Comparison of ENCODE assay signal across 8 mouse cellular contexts in the genomic region with DNA sequence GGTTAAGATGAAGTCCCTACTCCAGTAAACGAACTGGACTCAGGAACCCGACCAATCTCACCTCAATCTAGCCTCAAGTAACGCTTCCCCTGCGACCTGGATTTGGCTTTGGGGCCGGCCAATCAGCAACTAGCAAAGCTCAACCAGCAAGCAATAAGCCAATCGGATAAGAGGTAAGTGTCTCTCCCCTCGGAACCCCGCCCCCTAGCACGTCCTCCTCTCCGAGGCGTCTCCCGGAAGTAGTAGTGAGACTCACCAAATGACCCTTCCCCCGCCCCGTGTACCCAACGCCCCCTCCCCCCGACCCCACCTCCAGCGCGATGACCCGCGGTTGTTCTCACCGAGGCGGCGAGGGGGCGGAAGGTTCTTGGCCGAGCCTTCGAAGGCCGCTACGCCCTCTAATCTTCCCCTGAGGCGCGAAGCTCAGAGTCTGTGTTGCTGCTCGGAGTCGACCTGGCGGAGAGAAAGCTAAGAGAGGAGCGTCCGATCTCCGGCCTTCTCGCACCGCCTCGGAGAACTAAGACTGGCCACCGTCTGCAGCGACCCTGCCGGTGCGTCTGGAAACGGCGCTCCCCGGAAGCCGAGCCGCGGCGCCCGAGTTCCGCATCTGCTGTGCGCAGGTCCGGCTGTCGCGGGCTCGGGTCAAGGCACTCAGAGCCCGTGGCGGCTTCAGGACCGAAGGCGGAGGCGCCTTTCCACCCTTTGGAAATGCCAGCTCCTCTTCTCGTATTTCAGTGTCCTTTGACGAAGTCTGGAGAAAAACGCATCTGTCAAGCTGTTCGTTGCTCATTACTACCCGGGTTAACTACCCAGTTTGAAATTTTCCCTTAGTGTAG. TPM values are rescaled to one million over a fixed set of nuclear protein-coding genes. Genes with fewer than 3 reads are reported as not detected.
DNase-seq lines count a peak whose midpoint lies in the region; ATAC-seq lines count a peak whose summit lies in the region.

Gene Rnf6 (minus strand): TSS at position 677 of the 836 bp plus-strand sequence.

- ATAC-seq in megakaryocyte progenitor cell, adult 5-6 weeks (replicated peaks; ENCODE audit: poor library complexity): peak; percentile 95

- DNase-seq in adipocyte (ENCODE audit: low spot score): peak; percentile 99
- DNase-seq in embryo, embryonic 10 days (ENCODE audit: low spot score): peak; percentile 94
- DNase-seq in gastrocnemius, postnatal 10 days: peak; percentile 90
- peak; percentile 97 for DNase-seq in induced T-regulatory cell, adult 2 months (ENCODE audit: low read depth)
- DNase-seq in left cerebral cortex, adult 9 months (ENCODE audit: low spot score in 2 of 2): peak; percentile 91 to 94
- DNase-seq in right cerebral cortex, postnatal 14 days: peak; percentile 93
- peak; percentile 80 to 94 for DNase-seq in urinary bladder, postnatal 36 days (ENCODE audit: low spot score in 2 of 2)

RNA-seq across cellular contexts. Expression of gene Rnf6, which starts in this region (rescaled TPM):
- 10 to 100 TPM; 38.7 to 43.0 TPM for total RNA-seq in gastrocnemius, postnatal 10 days (2021)
- total RNA-seq in megakaryocyte progenitor cell, adult 5-6 weeks (2015): 17.9 and 18.7 TPM in 2 replicates
- 40.3 and 42.0 TPM in 2 replicates for total RNA-seq in megakaryocyte progenitor cell, adult 5-6 weeks (2017)

Comparison
In these comparisons a context has a peak if more than half of its experiments do, and no peak if none do; other contexts are left out.
1. Peak in every context shown above with its lines: DNase-seq and ATAC-seq.